Mouse (Mus musculus): Measurements from ENCODE around the gene Arhgap6. TPM values are rescaled to one million over a fixed set of nuclear protein-coding genes. Genes with fewer than 3 reads are reported as not detected.

Gene Arhgap6
- polyA plus RNA-seq, 1 experiment from 2014 or later = 8.9 TPM

- no peak for ATAC-seq (replicated peaks; ENCODE audit: insufficient number of reproducible peaks, low FRiP score, low TSS enrichment)
- Histone ChIP-seq H3K9ac (ENCODE audit: low read depth, low read length) (no peak overlapping the region), H3K9me3 (replicated peaks; ENCODE audit: control insufficient read depth, low read length) (no peaks in the 10 kb centered on the region), H3K4me1 (ENCODE audit: control insufficient read depth, insufficient read depth, low read length) (no peaks in the 10 kb centered on the region), H3K4me2 (no peak overlapping the region), H3K27ac (ENCODE audit: low read depth, low read length) (no peak overlapping the region), H3K27me3 (ENCODE audit: control insufficient read depth, insufficient read depth, low read length) (no peaks in the 10 kb centered on the region), H3K36me3 (ENCODE audit: control insufficient read depth, insufficient read depth, low read length) (no peaks in the 10 kb centered on the region), H3K4me3 (ENCODE audit: low read depth, low read length) (no peak overlapping the region)
- 70% methylated on average over 1 of the region's 1 CpGs for WGBS (ENCODE audit: insufficient replicate concordance)
Measured at GRCm38 (mm10) chrX:169065922-169066321, 271.0 kb downstream of the Arhgap6 start.

- Histone ChIP-seq H3K4me3 (ENCODE audit: low read depth, low read length) (no peak overlapping the region), H3K9me3 (replicated peaks; ENCODE audit: control insufficient read depth, low read length) (no peaks in the 10 kb centered on the region)
Measured at GRCm38 (mm10) chrX:169075020-169075419, 280.1 kb downstream of the Arhgap6 start.

GRCm38 (mm10) chrX:169081609-169082008 is 286.7 kb downstream of the Arhgap6 start:
- no peaks in the 10 kb centered on the region for H3K36me3 ChIP-seq (ENCODE audit: control insufficient read depth, insufficient read depth, low read length)
- no peak overlapping the region for H3K4me3 ChIP-seq (ENCODE audit: low read depth, low read length)
- no peaks in the 10 kb centered on the region for H3K9me3 ChIP-seq (replicated peaks; ENCODE audit: control insufficient read depth, low read length)
- no peak overlapping the region for H3K4me2 ChIP-seq
- H3K9ac ChIP-seq (ENCODE audit: low read depth, low read length) = no peak overlapping the region
- no peaks in the 10 kb centered on the region for H3K27me3 ChIP-seq (ENCODE audit: control insufficient read depth, insufficient read depth, low read length)
- H3K4me1 ChIP-seq (ENCODE audit: control insufficient read depth, insufficient read depth, low read length) = no peaks in the 10 kb centered on the region
- 76% methylated on average over 3 of the region's 3 CpGs for whole genome bisulfite sequencing (ENCODE audit: insufficient replicate concordance)
- no peak overlapping the region for H3K27ac ChIP-seq (ENCODE audit: low read depth, low read length)
- ATAC-seq (replicated peaks; ENCODE audit: insufficient number of reproducible peaks, low FRiP score, low TSS enrichment) = no peak

More at GRCm38 (mm10) chrX:169075020-169075419, 280.1 kb downstream of the Arhgap6 start:
- ATAC-seq (replicated peaks; ENCODE audit: insufficient number of reproducible peaks, low FRiP score, low TSS enrichment) = no peak
- Histone ChIP-seq H3K27ac (ENCODE audit: low read depth, low read length) (no peak overlapping the region), H3K4me2 (no peak overlapping the region), H3K27me3 (ENCODE audit: control insufficient read depth, insufficient read depth, low read length) (no peaks in the 10 kb centered on the region), H3K4me1 (ENCODE audit: control insufficient read depth, insufficient read depth, low read length) (no peaks in the 10 kb centered on the region), H3K36me3 (ENCODE audit: control insufficient read depth, insufficient read depth, low read length) (no peaks in the 10 kb centered on the region), H3K9ac (ENCODE audit: low read depth, low read length) (no peak overlapping the region)
- WGBS (ENCODE audit: insufficient replicate concordance) = 77% methylated on average over 2 of the region's 2 CpGs

GRCm38 (mm10) chrX:169085871-169086270 is 291.0 kb downstream of the Arhgap6 start:
- no peak overlapping the region for H3K4me2 ChIP-seq
- no peak for ATAC-seq (replicated peaks; ENCODE audit: insufficient number of reproducible peaks, low FRiP score, low TSS enrichment)
- no peak overlapping the region for H3K9ac ChIP-seq (ENCODE audit: low read depth, low read length)
- no peak overlapping the region for H3K4me3 ChIP-seq (ENCODE audit: low read depth, low read length)
- H3K4me1 ChIP-seq (ENCODE audit: control insufficient read depth, insufficient read depth, low read length) = no peaks in the 10 kb centered on the region
- no peaks in the 10 kb centered on the region for H3K9me3 ChIP-seq (replicated peaks; ENCODE audit: control insufficient read depth, low read length)
- H3K36me3 ChIP-seq (ENCODE audit: control insufficient read depth, insufficient read depth, low read length) = no peaks in the 10 kb centered on the region
- no peak overlapping the region for H3K27ac ChIP-seq (ENCODE audit: low read depth, low read length)
- H3K27me3 ChIP-seq (ENCODE audit: control insufficient read depth, insufficient read depth, low read length) = no peaks in the 10 kb centered on the region
- whole genome bisulfite sequencing (ENCODE audit: insufficient replicate concordance) = 13% methylated on average over 5 of the region's 5 CpGs

- WGBS (ENCODE audit: insufficient replicate concordance) = 74% methylated on average over 2 of the region's 2 CpGs
- ATAC-seq (replicated peaks; ENCODE audit: insufficient number of reproducible peaks, low FRiP score, low TSS enrichment) = no peak
- H3K9ac ChIP-seq (ENCODE audit: low read depth, low read length) = no peak overlapping the region
- H3K4me3 ChIP-seq (ENCODE audit: low read depth, low read length) = no peak overlapping the region
- H3K4me2 ChIP-seq = no peak overlapping the region
- no peaks in the 10 kb centered on the region for H3K9me3 ChIP-seq (replicated peaks; ENCODE audit: control insufficient read depth, low read length)
- no peaks in the 10 kb centered on the region for H3K27me3 ChIP-seq (ENCODE audit: control insufficient read depth, insufficient read depth, low read length)
- H3K36me3 ChIP-seq (ENCODE audit: control insufficient read depth, insufficient read depth, low read length) = no peaks in the 10 kb centered on the region
- no peak overlapping the region for H3K27ac ChIP-seq (ENCODE audit: low read depth, low read length)
- H3K4me1 ChIP-seq (ENCODE audit: control insufficient read depth, insufficient read depth, low read length) = no peaks in the 10 kb centered on the region
Measured at GRCm38 (mm10) chrX:169089221-169089620, 294.3 kb downstream of the Arhgap6 start.

GRCm38 (mm10) chrX:169094601-169095000 is 299.7 kb downstream of the Arhgap6 start:
- no peak for ATAC-seq (replicated peaks; ENCODE audit: insufficient number of reproducible peaks, low FRiP score, low TSS enrichment)
- Histone ChIP-seq H3K27ac (ENCODE audit: low read depth, low read length) (no peak overlapping the region), H3K4me2 (no peak overlapping the region), H3K9me3 (replicated peaks; ENCODE audit: control insufficient read depth, low read length) (no peaks in the 10 kb centered on the region), H3K27me3 (ENCODE audit: control insufficient read depth, insufficient read depth, low read length) (no peaks in the 10 kb centered on the region), H3K9ac (ENCODE audit: low read depth, low read length) (no peak overlapping the region), H3K36me3 (ENCODE audit: control insufficient read depth, insufficient read depth, low read length) (no peaks in the 10 kb centered on the region), H3K4me1 (ENCODE audit: control insufficient read depth, insufficient read depth, low read length) (no peaks in the 10 kb centered on the region), H3K4me3 (ENCODE audit: low read depth, low read length) (no peak overlapping the region)
- 40% methylated on average over 2 of the region's 2 CpGs for WGBS (ENCODE audit: insufficient replicate concordance)

- Histone ChIP-seq H3K4me3 (ENCODE audit: low read depth, low read length) (no peak overlapping the region), H3K4me2 (no peak overlapping the region), H3K9me3 (replicated peaks; ENCODE audit: control insufficient read depth, low read length) (no peaks in the 10 kb centered on the region), H3K4me1 (ENCODE audit: control insufficient read depth, insufficient read depth, low read length) (no peaks in the 10 kb centered on the region), H3K27ac (ENCODE audit: low read depth, low read length) (no peak overlapping the region), H3K9ac (ENCODE audit: low read depth, low read length) (no peak overlapping the region), H3K36me3 (ENCODE audit: control insufficient read depth, insufficient read depth, low read length) (no peaks in the 10 kb centered on the region), H3K27me3 (ENCODE audit: control insufficient read depth, insufficient read depth, low read length) (no peaks in the 10 kb centered on the region)
- no peak for ATAC-seq (replicated peaks; ENCODE audit: insufficient number of reproducible peaks, low FRiP score, low TSS enrichment)
Measured at GRCm38 (mm10) chrX:169095584-169095983, 300.7 kb downstream of the Arhgap6 start.

- H3K36me3 ChIP-seq (ENCODE audit: control insufficient read depth, insufficient read depth, low read length) = no peaks in the 10 kb centered on the region
- H3K9me3 ChIP-seq (replicated peaks; ENCODE audit: control insufficient read depth, low read length) = no peaks in the 10 kb centered on the region
- 63% methylated on average over 1 of the region's 1 CpGs for WGBS (ENCODE audit: insufficient replicate concordance)
- no peak overlapping the region for H3K4me2 ChIP-seq
- no peak overlapping the region for H3K9ac ChIP-seq (ENCODE audit: low read depth, low read length)
- H3K4me3 ChIP-seq (ENCODE audit: low read depth, low read length) = no peak overlapping the region
- H3K27me3 ChIP-seq (ENCODE audit: control insufficient read depth, insufficient read depth, low read length) = no peaks in the 10 kb centered on the region
- no peaks in the 10 kb centered on the region for H3K4me1 ChIP-seq (ENCODE audit: control insufficient read depth, insufficient read depth, low read length)
- no peak for ATAC-seq (replicated peaks; ENCODE audit: insufficient number of reproducible peaks, low FRiP score, low TSS enrichment)
- H3K27ac ChIP-seq (ENCODE audit: low read depth, low read length) = no peak overlapping the region
Measured at GRCm38 (mm10) chrX:169102665-169103064, 307.8 kb downstream of the Arhgap6 start.

GRCm38 (mm10) chrX:169106048-169106622 is 311.2 kb downstream of the Arhgap6 start:
- Histone ChIP-seq H3K4me2 (no peak overlapping the region), H3K4me1 (ENCODE audit: control insufficient read depth, insufficient read depth, low read length) (no peaks in the 10 kb centered on the region), H3K27ac (ENCODE audit: low read depth, low read length) (no peak overlapping the region)

More at GRCm38 (mm10) chrX:169106048-169106622, 311.2 kb downstream of the Arhgap6 start:
- H3K9me3 ChIP-seq (replicated peaks; ENCODE audit: control insufficient read depth, low read length) = no peaks in the 10 kb centered on the region
- ATAC-seq (replicated peaks; ENCODE audit: insufficient number of reproducible peaks, low FRiP score, low TSS enrichment) = no peak
- H3K27me3 ChIP-seq (ENCODE audit: control insufficient read depth, insufficient read depth, low read length) = no peaks in the 10 kb centered on the region
- no peak overlapping the region for H3K4me3 ChIP-seq (ENCODE audit: low read depth, low read length)
- H3K9ac ChIP-seq (ENCODE audit: low read depth, low read length) = no peak overlapping the region
- H3K36me3 ChIP-seq (ENCODE audit: control insufficient read depth, insufficient read depth, low read length) = no peaks in the 10 kb centered on the region
- WGBS (ENCODE audit: insufficient replicate concordance) = 58% methylated on average over 4 of the region's 4 CpGs
